Mouse (Mus musculus) mouse trophoblast stem cell (cell line): ENCODE measurements around the gene Fam98b.

ENCODE experiments used
- in situ Hi-C, 2 experiments: fragments of 300-500 bp; cut with MseI, MboI; formaldehyde crosslinking; loops; 2 replicates in 1 of 2; 3 replicates in 1 of 2; pipeline ENCODE4 v1.15.1; 2025

The Fam98b gene

GRCm38 (mm10) chr2:117299596-117300448 is 50.3 kb downstream of the Fam98b start:
- in situ Hi-C loops: no loop called here

GRCm38 (mm10) chr2:117303391-117304350 is 54.1 kb downstream of the Fam98b start:
- in situ Hi-C loops: no loop called here

DNA sequence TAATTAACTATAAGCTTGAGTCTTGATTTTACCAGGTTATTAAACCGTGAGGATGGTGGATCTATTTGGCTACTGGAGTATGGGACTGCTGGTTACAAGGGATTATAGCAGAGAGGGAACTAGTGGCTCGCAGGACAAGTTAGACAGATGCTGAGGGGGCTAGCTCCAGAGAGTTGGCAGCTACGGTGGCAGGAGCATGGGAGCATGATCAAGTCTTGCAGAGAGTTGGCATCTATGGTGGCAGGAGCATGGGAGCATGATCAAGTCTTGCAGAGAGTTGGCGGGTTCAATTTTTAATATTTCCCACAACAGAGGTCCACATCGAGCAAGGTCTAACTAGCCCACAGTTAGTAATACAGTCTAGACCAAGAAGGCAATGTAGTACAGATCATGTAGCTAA is 55.4 kb downstream of the Fam98b start:
- in situ Hi-C loops: no loop called here

- in situ Hi-C loops: no loop called here
These were observed 58.4 kb downstream of the Fam98b start for GRCm38 (mm10) chr2:117307959-117308358.

DNA sequence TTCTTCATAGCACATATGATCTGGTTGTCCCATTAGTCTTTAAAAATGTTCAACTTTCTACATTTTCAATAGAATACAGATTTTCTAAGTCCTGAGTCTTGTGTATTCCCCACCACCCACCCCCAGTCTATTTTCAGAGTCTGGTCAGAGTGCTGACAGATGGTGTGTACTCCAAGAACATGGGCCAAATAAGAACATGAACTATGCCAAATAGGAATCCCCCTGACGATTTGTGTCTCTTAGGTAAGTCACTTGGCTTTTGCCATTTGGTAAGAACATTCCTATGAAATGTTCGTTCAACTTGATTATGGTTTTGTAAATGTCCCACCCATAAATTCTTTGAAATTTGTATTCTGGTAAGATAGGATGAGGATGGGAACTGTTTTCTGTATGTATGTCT is 59.5 kb downstream of the Fam98b start:
- in situ Hi-C loops: no loop called here

GRCm38 (mm10) chr2:117311349-117311748 is 61.8 kb downstream of the Fam98b start:
- in situ Hi-C loops: no loop called here

DNA sequence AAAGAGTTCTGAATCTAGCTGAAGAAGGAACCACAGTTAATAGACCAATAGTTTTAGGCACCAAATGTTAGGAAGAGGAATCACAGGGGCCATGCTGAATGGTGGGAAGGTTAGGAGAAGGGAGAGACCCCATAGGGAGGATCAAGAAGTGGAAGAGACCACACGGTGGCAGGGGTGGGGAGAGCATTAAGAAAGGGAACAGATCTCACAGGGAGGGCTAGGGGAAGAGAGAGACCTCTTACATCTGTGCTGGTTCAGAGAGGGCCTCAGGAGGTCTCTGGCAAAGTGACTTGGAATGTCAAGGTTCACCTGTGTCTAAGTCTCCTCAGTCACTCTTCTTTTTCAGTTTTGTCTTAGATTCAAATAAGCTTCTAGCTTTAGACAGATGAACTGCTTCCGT is 62.5 kb downstream of the Fam98b start:
- in situ Hi-C loops: no loop called here

GRCm38 (mm10) chr2:117312441-117312895 is 62.9 kb downstream of the Fam98b start:
- in situ Hi-C loops: no loop called here

GRCm38 (mm10) chr2:117313586-117314235 is 64.2 kb downstream of the Fam98b start:
- in situ Hi-C loops: no loop called here

- in situ Hi-C loops: no loop called here
These were observed 69.5 kb downstream of the Fam98b start for GRCm38 (mm10) chr2:117318991-117319390.
